Mouse (Mus musculus) liver (tissue): Measurements from ENCODE around the gene Rtn4.
"Not testable (repeated sequence)": the region's sequence is repeated elsewhere in the genome, so short reads cannot be mapped to it uniquely, and the experiment has no call there.

Experiments
- DNase-seq: peaks from one replicate; pipeline ENCODE4 v3.0.0-alpha.2; 2020; ENCODE audit warnings: mixed read lengths

Rtn4 gene

DNA sequence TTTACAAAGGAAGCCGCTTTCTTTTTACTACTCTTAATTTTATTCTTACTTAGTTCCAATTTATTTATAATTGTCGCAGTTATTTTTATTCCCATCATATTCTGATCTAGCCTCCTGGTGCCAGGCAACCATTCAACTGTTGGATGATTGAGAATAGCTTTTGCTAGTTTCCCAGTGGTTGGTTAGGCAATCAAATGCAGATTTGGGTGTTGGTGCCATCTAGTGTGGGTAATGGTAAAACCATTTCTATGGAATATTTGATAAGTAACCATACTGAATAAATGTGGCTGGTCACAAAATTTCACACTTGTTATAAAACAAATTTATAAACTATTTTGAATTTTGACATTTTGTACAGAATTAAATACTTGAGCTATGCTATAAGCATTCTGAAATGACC lies 22.0 kb downstream of the Rtn4 start:
- no peak for DNase-seq

DNA sequence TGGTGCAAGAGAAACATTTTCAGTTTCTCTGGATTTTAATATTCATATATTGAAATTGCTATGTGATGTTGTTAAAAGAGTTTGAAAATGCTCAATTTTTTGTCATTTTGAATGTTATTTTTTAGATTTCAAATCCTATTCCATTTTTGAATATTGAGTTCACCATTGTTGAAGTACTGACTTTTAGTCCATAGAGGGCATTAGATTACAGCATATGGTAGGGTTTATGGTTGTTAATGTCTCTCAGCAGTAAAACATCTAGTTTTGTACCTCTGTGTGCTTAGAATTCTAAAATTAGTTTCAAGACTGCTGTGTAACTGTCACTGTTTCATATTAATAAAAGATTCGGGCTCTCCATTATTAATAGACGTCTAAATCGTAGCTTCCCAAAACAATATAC lies 22.8 kb downstream of the Rtn4 start:
- no peak for DNase-seq

DNA sequence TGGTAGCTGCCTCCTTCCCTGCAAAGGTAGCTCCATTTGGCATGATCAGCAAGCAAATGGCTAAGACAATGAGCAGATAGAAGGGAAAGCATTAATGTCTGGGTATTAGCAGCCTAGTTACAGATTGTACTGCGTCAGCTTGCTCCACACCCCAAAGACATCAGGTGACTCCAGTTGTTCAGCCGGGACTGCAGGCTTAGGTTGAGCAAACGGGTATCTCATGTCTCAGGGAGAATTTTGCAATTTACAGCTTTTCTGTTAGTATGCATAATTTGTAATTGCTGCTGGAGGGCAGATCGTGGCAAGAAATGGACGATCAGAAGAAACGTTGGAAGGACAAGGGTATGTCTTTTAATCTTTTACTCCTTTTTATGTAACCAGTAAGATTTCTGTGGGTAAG lies 25.8 kb downstream of the Rtn4 start:
- no peak for DNase-seq

DNA sequence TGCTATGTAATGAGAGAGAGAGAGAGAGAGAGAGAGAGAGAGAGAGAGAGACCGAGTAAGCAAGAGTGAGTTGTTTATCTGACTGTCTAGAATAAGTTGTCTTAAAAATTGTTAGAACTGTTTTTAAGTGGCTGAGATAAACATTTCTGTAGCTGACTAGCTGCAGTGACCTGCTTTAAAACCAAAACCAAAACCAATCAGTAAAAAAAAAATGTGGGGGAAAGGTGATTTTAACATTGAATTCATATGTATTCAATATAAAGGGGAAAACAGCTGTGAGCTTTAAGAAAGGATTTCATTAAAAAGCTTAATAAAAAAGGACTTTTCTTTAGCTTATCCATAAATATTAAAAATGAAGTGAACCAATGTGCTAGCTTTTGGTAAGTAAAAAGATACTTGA lies 26.9 kb downstream of the Rtn4 start:
- DNase-seq = no peak

DNA sequence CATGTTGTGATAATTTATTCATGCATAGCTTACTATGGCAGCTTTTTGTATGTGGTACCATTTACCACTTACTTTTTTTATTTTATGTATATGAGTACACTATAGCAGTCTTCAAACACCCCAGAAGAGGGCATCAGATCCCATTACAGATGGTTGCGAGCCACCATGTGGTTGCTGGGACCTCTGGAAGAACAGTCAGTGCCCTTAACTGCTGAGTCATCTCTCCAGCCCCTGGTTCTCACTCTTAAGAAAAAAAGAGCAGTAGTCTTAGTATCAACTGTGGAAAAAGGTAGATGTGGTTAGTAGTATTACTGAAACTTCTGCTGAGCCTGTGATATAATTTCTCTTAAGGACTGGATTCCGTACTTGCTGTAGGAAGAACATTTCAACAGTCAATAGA lies 31.5 kb downstream of the Rtn4 start:
- no peak for DNase-seq

DNA sequence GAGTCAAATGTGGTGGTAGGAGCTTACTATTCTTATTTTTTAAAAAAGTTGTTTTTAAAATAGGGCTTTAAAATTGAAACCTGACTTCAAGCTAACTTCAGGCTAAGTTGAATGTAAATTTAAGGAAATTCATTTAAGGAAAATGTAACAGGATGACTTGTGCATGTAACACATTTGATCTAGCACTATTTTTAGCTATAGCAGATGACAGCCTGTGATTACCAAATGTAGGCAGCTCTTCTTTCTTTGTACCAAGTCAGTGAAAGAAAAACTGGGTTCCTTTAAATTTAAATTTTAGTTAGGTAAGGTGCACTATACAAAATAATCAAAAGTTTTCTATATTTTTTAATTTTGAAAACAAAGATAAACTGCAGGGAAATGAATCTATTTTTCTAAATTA lies 32.4 kb downstream of the Rtn4 start:
- no peak for DNase-seq

DNA sequence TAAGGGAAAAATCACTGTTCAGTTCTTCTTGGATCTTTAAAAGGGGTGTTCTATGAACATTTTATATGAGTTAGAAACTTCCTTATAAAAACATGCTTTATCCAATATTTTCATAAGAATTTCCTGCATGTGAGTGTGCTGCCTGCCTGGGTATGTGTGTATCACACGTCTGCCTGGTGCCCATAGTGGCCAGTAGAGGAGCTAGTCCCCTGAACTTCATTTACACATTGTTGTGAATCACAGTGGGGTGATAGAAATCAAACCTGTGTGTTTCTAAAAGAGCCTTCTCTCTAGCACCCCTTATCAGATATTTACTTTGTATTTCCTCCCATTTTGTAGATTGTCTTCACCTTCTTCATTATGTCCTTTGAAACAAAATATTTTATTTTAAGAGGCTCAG lies 32.9 kb downstream of the Rtn4 start:
- DNase-seq = no peak

DNA sequence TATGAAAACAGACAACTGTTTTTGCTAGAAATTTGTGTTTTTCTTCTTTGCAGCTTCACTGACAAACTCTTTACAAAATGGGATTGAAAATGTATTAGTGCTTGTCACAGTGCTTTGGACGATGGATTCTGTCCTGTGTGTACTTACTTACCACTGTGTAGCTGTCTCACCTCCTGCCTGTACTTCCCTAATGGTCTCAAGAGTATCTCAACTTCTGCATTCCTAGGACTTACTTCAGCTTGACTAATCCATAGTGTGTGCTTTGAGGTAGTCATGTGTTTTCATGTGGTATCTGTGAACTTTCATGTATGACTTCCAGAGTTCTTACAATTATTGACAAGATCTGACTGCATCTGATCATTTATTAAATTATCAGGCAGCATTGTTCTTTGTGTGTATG lies 35.2 kb downstream of the Rtn4 start:
- DNase-seq = no peak

DNA sequence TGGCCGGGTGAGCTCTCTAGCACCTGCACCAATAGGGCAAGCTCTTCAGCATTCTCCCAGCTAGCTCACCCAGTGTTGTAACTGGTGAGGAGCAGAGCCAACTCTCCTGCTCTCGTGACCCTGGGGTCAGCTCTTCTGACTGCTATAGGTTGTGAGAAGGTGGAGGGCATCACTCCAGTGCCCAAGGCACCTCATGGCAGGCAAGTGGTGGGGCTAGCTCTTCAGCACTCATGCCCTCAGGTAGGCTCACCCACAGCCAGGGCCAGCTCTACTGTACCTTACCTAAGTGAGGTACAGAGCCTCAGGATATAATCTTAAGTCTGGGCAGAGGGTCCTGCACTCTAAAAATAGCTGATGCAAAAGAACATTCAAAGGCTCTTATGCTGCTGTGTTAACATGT lies 47.0 kb downstream of the Rtn4 start:
- DNase-seq = no peak

DNA sequence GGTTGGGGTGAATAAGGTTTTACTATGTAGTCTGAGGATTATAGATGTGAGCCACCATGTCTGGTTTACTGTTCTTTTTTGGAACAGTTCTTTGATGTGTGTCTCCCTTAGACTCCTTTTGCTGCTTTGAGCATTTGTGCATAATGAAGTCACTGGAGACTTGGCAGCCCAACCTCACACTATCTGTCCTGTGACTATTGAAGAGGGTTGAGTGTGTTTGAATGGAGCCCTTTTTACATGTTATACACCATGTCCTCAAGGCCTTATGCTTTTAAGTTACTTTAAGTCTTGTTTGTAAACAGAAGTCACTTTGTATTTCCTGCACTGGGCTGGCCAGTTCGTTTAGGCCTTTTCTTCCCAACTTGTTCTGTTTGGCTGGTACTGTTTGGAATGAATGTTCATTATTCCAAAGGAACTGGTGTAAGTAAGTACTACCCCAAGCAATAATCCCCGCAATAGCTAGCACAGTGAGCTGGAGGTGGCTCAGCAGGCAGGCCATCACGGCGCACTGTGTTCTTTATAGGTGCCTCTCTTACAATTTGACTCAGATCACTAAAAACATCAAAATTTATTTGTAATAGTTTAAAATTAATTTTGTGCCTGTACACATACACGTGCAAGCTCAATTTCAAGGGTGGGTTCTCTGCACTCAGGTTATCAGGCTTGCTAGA lies 52.1 kb downstream of the Rtn4 start:
- no peak for DNase-seq

DNA sequence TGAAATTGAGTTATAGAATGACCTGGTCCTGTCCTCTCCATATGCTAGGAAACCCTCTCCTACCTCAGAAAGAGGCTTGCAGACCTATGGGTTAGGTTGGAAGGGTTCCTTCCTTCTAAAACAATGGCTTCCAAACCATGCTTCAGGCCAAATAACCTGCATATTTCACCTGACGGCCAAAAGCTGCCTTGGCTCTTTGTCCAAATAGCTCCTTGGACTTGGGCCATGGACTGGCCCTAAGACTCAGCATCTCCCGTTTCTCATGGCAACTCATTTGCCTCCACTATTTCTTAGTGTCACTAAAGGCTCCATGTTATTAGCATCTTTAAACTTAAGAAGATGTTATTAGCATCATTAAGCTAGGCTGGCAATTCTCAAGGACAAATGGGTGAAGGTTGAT lies 52.8 kb downstream of the Rtn4 start:
- DNase-seq = no peak

DNA sequence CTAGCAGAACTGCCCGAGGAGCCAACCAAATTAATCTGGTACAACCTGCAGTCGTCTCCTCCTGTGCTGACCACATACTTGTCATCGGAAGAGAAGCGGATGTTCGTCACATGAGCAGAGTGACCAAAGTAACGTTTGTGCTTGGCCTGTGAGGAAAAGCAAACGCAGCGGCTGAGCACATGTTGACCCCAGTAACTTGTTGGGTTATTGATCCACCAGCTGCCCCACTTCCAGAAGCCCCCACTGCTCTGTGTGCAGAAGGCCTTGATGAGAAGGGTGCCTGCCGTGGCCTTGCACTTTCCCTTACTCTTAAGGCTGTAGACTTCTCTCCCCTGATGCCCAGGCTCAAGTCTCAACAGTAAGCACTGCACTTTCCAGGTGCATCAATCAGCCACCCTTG lies 53.5 kb downstream of the Rtn4 start:
- no peak for DNase-seq

DNA sequence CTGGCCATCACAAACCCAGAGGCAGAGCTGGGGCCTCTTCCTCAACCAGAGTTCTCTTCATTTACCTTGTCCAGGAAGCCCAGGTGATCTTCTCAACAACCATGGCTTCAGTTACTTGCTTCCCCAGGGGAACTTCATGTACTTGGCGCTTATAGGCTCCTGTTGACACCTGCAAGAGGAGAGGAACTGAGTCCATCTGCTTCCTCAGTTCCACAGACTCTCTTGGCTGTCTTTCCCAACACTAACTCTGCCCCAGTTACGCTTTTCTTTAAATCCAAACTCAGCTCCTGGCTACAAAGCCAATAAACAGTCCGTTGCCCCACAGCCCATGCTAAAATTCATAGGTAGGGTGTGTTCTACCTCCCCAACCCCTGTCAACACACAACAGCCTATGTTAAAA lies 54.6 kb downstream of the Rtn4 start:
- DNase-seq = no peak

DNA sequence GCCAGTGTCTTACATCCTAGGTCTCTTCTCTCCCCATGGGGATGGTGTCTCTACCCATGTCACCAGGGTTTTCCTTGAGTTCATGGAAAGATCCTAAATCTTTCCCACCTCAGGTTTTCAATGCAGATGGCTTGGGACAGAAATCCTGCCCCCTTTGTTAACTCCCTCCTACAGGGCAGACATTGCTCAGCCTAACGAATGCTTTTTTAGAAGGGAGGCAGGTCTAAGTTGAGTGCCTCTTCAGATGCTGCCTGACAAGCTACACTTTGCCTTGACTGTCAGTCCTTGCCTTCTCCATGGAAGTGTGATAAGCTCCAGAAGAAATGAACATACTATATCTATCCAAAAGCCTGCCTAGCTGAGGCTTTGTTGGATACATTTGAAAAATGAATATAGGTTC lies 55.1 kb downstream of the Rtn4 start:
- no peak for DNase-seq

DNA sequence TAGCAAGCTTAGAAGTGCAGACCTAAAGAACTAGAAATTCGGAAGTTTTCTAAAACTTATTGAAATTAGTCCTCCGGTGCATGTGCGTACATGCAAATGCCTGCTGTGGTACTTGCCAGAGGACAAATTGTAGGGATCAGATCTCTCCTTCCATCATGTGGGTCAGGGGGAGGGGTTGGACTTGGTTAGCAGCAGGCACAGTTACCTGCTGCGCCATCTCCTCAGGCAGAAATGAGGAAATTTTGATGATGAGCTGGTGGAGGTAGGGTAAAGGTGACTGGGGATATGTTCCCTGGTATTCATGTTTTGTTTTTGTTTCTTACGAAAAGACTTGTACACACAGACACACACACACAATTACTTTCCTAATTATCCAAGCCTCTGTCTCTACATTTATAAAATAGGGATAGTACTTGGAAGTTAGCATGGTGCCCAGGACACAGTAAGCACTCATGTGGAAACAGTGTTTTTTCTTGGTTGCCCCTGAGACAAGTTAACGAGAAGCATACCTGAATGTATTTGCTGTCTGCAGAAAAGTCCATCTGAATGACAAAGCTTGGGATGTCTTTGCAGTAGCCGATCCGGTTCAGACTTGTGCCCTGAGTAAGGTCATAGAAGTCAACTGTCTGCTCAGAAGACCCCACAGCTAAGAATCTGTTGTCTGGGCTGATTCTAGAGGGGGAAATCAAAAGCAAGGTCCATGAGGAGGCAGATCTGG lies 56.2 kb downstream of the Rtn4 start:
- no peak for DNase-seq

DNA sequence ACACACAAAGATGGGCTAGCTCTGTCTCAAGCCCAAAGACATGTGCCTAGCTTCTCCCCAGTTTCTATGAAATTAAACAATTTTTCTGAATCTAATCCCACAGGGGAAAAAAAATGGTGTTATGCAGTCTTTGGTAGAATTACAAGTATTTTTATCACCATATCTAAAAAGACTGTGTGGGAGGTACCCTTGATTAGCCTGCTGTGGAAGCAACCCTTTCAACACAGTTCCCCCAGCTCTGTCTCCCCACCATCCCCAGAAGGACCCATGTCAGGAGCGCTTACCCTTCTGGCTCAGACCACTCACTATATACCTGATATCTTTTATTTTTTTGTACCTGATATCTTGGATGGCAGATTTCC lies 56.7 kb downstream of the Rtn4 start:
- DNase-seq = no peak

DNA sequence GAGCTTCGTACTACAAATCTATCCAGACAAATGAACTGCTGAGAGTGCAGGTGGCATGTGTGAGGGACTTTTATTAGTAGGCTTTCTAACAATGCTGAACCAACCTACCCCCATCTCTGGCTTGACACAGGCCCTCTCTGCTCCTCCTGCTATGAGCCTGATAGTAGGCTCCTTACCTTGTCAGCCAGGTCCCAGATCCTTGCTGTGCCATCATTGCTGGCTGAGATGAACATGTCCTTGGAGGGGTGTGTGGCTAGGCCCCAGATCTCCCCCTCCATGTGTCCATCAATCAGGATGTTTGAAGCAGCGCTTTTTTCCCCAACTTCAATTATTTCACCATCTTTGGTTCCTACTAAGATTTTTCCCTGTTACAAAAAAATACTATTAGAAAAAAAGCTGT lies 58.3 kb downstream of the Rtn4 start:
- no peak for DNase-seq

DNA sequence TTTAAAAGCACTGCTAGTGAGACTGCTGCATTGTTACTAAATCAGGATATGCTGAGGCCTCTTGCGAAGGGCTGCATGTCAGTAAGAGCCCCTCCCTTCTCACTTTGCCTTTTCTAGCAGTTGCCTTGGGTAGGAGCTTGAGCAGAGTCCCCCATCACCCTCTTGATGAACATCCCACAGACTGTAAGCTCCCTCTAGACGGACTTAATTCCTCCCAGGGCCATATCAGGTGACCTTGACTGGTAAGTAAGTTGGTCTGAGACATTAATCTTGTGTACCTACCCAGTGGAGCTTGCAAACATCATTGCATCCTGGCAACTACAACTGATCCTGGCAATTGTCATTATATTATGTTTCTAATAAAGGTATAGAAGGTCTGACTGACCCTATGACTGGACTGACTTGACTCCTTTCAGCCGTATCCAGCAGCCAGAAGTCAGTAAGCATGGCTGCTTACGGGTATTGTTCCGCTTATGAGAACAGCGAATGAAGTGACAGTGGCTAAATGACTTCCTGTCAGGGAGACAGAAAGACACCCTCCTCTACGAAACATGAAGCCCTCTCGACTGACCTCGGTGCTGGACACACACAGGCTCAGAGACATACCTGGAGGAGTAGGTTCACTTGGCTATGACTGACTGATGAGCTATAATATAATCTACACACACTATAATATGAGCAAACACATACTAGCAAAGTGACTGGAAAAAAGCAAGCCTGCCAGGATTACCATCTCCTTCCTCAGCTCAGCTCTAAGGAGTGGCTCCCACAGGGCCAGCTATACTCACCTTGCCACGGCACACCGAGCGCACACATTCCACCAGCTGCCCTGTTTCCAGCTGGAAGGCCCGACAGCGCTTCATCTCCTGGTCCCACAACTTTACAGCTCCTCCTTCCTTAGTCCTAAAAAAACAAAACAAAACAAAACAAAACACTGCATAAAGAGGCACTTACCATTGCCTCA lies 59.2 kb downstream of the Rtn4 start:
- no peak for DNase-seq

DNA sequence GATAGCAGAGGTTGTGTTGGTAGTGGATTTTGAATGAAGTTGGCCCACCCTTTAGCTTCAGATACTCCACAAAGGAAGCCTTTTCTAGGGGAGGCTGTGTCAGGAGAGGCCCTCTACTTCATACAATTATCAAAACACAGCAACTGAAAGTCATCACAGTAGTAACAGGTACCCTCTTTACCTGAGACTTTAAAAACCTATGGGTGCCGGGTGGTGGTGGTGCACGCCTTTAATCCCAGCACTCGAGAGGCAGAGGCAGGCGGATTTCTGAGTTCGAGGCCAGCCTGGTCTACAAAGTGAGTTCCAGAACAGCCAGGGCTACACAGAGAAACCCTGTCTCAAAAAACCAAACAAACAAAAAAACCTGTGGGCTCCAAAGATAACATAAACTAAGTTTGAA lies 63.3 kb downstream of the Rtn4 start:
- not testable (repeated sequence) for DNase-seq

DNA sequence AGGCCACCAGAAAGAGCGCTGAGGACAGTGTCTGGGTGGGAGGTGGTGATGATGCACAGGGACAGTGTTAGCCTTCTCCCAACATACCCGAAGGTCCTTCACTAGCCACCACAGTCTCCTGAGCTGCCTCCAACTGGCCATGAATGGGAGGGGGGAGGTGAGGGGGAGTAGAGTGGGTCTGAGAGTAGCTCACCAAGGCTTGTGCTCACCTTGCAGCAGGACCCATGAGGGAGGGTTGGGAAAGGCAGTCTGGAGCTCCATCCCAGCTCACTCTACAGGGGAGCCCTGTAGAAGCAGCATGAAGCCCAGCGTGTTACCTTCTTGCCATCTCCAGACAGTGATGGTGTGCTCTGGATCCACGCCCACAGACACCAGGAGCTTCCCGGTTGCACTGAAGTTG lies 65.9 kb downstream of the Rtn4 start:
- DNase-seq = no peak

DNA sequence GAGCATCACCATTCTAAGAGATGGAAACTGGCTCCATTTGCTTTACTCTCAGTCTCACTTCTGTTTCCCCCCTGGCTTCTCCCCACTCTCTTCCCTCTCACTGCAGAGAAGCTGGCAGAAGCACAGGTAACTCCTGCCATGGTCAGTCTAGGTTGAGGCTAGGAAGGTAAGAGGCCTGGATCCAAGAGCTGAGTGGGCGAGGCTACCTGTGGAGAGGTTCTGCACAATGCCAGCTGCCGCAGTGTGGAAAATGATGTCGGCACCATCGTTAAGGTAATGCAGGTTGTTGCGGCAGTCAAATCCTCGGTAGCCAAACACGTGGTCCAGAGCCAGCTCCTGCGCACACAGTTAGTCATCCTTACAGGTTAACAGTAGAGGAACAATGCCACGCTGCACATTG lies 68.6 kb downstream of the Rtn4 start:
- no peak for DNase-seq

DNA sequence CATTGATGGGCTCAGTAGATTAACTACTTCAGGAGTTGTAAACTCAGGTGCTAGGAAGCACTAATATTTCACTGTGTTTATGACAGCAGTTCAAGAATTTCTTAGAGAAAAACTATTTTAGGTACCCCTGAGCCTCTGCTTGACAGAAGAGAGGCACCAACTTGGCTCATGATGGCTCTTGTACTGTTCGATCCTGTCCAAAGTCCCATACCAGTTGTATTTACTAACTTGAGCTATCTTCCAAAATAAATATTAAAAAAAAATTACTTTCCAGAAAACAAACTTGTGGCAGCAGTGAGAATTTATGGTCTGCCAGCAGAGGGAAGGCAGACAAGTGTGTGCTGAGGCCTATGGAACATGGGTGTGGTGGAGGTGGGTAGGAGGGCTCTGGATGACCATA lies 70.0 kb downstream of the Rtn4 start:
- no peak for DNase-seq

DNA sequence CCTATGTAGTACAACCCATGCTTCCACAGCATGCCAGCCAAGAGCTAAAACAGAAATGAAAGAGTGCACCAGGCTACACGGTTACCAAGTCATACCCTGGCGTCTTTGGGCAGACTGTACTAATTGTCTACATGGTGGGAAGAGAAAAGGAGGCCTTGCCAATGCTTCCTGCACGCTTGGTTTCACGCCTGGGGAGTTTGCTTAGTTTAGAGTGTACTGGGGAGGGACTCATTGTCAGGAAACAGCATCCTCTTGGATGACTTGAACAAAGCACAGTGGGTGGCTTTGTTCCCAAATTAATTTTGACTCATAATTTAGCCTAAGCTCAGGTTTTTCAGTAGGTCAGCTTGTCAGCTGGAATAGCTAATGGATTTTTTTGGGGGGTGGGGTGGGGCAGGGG lies 72.3 kb downstream of the Rtn4 start:
- DNase-seq = no peak
